Mouse (Mus musculus) E14TG2a.4 (cell line): ENCODE measurements around the gene Fam104a.

ENCODE experiments used
- H3K27me3 ChIP-seq: 2 replicates; pipeline ENCODE4 v1.6.1; 2014; ENCODE audit warnings: low read length, control low read depth; ENCODE audit not compliant: insufficient read depth
- H3K36me3 ChIP-seq: 2 replicates; pipeline ENCODE4 v1.6.1; 2014; ENCODE audit warnings: low read length, control low read depth; ENCODE audit not compliant: insufficient read depth
- H3K4me1 ChIP-seq: replicated peaks from 2 replicates; pipeline ENCODE4 v1.6.1; 2014; ENCODE audit warnings: low read depth, low read length, control low read depth
- H3K4me3 ChIP-seq: replicated peaks from 2 replicates; pipeline ENCODE4 v1.5.1; 2014; ENCODE audit warnings: mild to moderate bottlenecking, low read length
- H3K9me3 ChIP-seq: 2 replicates; pipeline ENCODE4 v1.6.1; 2014; ENCODE audit warnings: low read length, control low read depth
- CTCF ChIP-seq: conservative IDR thresholded peaks from 2 replicates; pipeline ENCODE4 v1.5.1; 2014; ENCODE audit warnings: low read length
- NANOG ChIP-seq: IDR thresholded peaks from 2 replicates; pipeline ENCODE4 v1.6.1; 2014; ENCODE audit warnings: borderline replicate concordance, low read length, mixed read lengths
- POU5F1 ChIP-seq: IDR thresholded peaks from 2 replicates; pipeline ENCODE4 v1.6.1; 2014; ENCODE audit warnings: low read length, borderline replicate concordance

The Fam104a gene

GRCm38 (mm10) chr11:113645181-113645580 is 38.8 kb downstream of the Fam104a start:
- peaks cover 8% of the 10 kb centered on the region; the same call in 1 of the 2 replicates for H3K9me3 ChIP-seq
- no peak overlapping the region for H3K4me3 ChIP-seq
- H3K4me1 ChIP-seq, result peaks cover 24% of the 10 kb centered on the region
- TF ChIP-seq POU5F1, result no peak
- TF ChIP-seq NANOG, result no peak
- peak; percentile 36 for TF ChIP-seq CTCF
- H3K36me3 ChIP-seq, result no peaks in the 10 kb centered on the region
- H3K27me3 ChIP-seq, result 0 out of 2 replicates have a peak, but pooled peaks cover 3% of the 10 kb centered on the region

DNA sequence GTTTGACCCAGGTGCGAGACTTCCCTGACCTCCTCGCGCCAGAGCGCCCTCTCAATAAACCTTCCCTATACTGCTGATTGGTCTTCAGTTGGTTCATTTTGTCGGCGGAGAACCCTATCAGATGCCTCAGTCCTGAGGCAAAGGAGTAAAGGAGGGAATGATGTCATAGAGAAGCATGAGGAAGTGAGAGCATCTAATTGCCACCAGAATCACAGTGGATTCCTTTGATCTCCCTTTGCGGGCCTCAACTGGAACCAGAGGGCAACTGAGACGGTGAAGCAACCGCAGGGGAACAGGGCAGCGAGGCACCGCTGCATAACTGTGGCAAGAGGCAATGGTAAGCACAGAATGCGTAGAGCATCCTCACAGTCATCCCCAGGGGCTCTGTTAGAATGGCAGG is 45.3 kb downstream of the Fam104a start:
- TF ChIP-seq POU5F1 (no peak), NANOG (no peak), CTCF (no peak)
- Histone ChIP-seq H3K4me1 (no peaks in the 10 kb centered on the region), H3K4me3 (no peak overlapping the region), H3K36me3 (no peaks in the 10 kb centered on the region), H3K9me3 (peaks cover 66% of the 10 kb centered on the region), H3K27me3 (0 out of 2 replicates have a peak, but pooled peaks cover 3% of the 10 kb centered on the region)

- TF ChIP-seq CTCF (no peak), POU5F1 (no peak), NANOG (no peak)
- Histone ChIP-seq H3K4me1 (peaks cover 10% of the 10 kb centered on the region; the same call in 1 of the 2 replicates), H3K36me3 (no peaks in the 10 kb centered on the region), H3K4me3 (no peak overlapping the region), H3K9me3 (peaks cover 54% of the 10 kb centered on the region), H3K27me3 (no peaks in the 10 kb centered on the region)
Observed at GRCm38 (mm10) chr11:113634699-113635121, 49.2 kb downstream of the Fam104a start.

DNA sequence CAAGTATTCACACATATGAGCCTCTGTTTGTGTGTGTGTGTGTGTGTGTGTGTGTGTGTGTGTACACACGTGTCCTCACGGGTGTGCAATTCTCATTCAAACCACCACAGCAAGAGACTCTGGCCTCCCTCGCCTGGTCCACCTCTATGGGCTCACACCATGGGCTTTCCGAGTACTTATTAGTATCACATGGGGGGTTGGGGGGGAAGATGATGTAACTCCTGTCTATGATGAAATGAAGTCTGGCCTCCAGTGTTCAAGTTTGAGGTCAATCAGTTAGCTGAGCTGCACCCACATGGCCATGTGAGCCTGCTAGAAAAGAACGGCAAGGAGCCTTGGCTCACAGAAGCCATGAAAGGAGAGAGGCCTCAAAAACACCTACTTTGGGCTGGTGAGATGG is 50.6 kb downstream of the Fam104a start:
- Histone ChIP-seq H3K9me3 (peaks cover 41% of the 10 kb centered on the region), H3K36me3 (no peaks in the 10 kb centered on the region), H3K27me3 (no peaks in the 10 kb centered on the region), H3K4me3 (no peak overlapping the region), H3K4me1 (peaks cover 10% of the 10 kb centered on the region; the same call in 1 of the 2 replicates)
- TF ChIP-seq POU5F1 (no peak), CTCF (no peak), NANOG (no peak)

DNA sequence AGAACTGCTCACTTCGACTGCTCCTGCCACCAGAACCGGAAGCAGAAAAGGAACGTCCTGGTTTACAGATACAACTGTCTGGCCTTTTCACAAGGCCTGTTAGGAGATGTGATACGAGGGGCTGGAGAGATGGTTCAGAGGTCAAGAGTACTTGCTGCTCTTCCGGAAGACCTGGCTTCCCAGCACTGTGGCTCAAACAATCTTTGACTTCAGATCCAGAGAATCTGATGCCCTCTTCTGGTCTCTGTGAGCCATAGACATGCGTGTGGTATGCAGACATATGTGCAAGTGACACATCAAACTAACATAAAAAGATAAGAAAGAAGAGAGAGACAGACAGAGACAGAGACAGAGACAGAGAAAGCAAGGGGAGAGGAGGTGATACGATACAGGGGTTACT is 51.7 kb downstream of the Fam104a start:
- H3K36me3 ChIP-seq, result no peaks in the 10 kb centered on the region
- H3K9me3 ChIP-seq, result peaks cover 30% of the 10 kb centered on the region
- no peak for TF ChIP-seq NANOG
- TF ChIP-seq CTCF, result no peak
- TF ChIP-seq POU5F1, result no peak
- H3K4me1 ChIP-seq, result peaks cover 10% of the 10 kb centered on the region; the same call in 1 of the 2 replicates
- no peak overlapping the region for H3K4me3 ChIP-seq
- no peaks in the 10 kb centered on the region for H3K27me3 ChIP-seq

- TF ChIP-seq POU5F1 (no peak), CTCF (no peak), NANOG (no peak)
- Histone ChIP-seq H3K4me1 (peaks cover 10% of the 10 kb centered on the region; the same call in 1 of the 2 replicates), H3K27me3 (no peaks in the 10 kb centered on the region), H3K36me3 (no peaks in the 10 kb centered on the region), H3K4me3 (no peak overlapping the region), H3K9me3 (peaks cover 25% of the 10 kb centered on the region)
Observed at GRCm38 (mm10) chr11:113631862-113632261, 52.1 kb downstream of the Fam104a start.

DNA sequence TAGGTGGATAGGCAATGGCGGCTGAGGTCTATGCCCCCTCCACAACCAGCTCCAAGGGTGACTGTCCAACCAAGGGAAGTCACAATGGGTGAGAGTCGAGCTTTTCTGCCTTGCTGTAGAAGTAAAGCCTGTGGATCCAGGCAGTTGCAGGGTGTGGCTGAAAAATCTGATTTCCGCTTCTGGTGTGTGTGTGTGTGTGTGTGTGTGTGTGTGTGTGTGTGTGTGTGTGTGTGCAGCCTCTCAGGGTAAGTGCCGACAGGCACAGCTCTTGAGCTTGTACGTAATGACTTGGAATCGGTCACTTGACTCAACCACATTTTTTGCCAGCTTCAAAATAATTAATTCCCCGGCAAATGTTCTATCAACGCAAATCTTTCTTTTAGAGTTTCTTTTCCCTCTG is 52.7 kb downstream of the Fam104a start:
- TF ChIP-seq NANOG (no peak), CTCF (no peak), POU5F1 (no peak)

DNA sequence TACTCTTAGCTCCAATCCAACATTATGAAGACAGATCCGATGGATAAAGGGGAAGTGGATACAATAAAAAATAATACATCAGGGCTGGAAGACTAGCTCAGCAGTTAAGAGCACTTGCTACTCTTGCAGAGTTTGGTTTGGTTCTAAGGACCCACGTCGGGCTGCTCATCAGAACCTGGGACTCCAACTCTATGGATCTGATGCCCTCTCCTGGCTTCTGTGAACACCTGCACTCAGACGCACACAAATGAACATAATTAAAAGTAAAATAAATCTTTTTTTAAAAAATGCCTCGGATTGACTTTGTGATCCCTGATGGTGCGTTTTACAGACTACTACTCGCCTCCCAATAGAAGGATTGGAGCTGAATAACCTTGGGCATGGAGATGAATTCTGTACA is 53.3 kb downstream of the Fam104a start:
- Histone ChIP-seq H3K4me1 (peaks cover 10% of the 10 kb centered on the region; the same call in 1 of the 2 replicates), H3K4me3 (no peak overlapping the region), H3K9me3 (peaks cover 13% of the 10 kb centered on the region), H3K27me3 (no peaks in the 10 kb centered on the region), H3K36me3 (no peaks in the 10 kb centered on the region)
- no peak for TF ChIP-seq CTCF
- no peak for TF ChIP-seq POU5F1
- TF ChIP-seq NANOG, result no peak

More for the DNA sequence above, 52.7 kb downstream of the Fam104a start:
- Histone ChIP-seq H3K9me3 (peaks cover 20% of the 10 kb centered on the region), H3K4me3 (no peak overlapping the region), H3K27me3 (no peaks in the 10 kb centered on the region), H3K4me1 (peaks cover 10% of the 10 kb centered on the region; the same call in 1 of the 2 replicates), H3K36me3 (no peaks in the 10 kb centered on the region)

- H3K36me3 ChIP-seq, result no peaks in the 10 kb centered on the region
- H3K27me3 ChIP-seq, result peaks cover 17% of the 10 kb centered on the region; the same call in 1 of the 2 replicates
- H3K4me1 ChIP-seq, result peaks cover 10% of the 10 kb centered on the region; the same call in 1 of the 2 replicates
- no peak overlapping the region for H3K4me3 ChIP-seq
- peaks cover 2% of the 10 kb centered on the region; the same call in 1 of the 2 replicates for H3K9me3 ChIP-seq
- TF ChIP-seq POU5F1 (no peak), NANOG (no peak), CTCF (peak; percentile 46)
Observed at GRCm38 (mm10) chr11:113627785-113628184, 56.2 kb downstream of the Fam104a start.

- TF ChIP-seq POU5F1 (no peak), CTCF (no peak), NANOG (no peak)
- no peaks in the 10 kb centered on the region for H3K36me3 ChIP-seq
Observed at GRCm38 (mm10) chr11:113625437-113625836, 58.5 kb downstream of the Fam104a start.

More at GRCm38 (mm10) chr11:113625437-113625836, 58.5 kb downstream of the Fam104a start:
- peaks cover 13% of the 10 kb centered on the region for H3K4me1 ChIP-seq
- H3K9me3 ChIP-seq, result peaks cover 2% of the 10 kb centered on the region; the same call in 1 of the 2 replicates
- peaks cover 34% of the 10 kb centered on the region for H3K27me3 ChIP-seq
- H3K4me3 ChIP-seq, result no peak overlapping the region
